Mouse (Mus musculus): Measurements from ENCODE around the gene Olfr1404. TPM values are rescaled to one million over a fixed set of nuclear protein-coding genes. Genes with fewer than 3 reads are reported as not detected.

Olfr1404 gene
- total RNA-seq, 1 experiment, result not detected

DNA sequence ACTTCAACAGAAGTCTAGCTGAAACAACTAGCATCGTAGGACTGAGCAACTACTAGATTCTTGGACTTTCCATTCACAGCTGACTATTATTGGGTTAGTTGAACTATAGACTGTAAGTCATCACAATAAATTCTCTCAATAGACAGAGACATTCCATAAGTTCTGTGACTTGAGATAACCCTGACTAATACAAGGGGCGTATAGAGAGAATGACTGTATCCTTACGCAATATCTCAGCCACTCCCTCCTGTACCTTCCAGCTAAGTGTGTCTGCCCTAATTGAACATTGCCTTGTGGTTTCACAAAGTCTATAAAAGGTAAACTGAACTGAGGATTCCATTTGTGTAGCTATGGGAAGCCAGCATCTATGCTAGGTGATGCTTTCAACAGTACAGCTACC lies 37.7 kb downstream of the Olfr1404 start:
- H3K9me3 ChIP-seq (ENCODE audit: control insufficient read depth, insufficient read depth, low read depth, low read length), result no peaks in the 10 kb centered on the region
- in situ Hi-C loops (cut with MboI; ENCODE audit: low sequenced_read_pairs in 2 of 2, unreplicated experiment in 2 of 2), result no loop called here
- no peaks in the 10 kb centered on the region for H3K36me3 ChIP-seq (ENCODE audit: control insufficient read depth, insufficient read depth, low read length, poor library complexity, severe bottlenecking)
- no peak overlapping the region for H3K27ac ChIP-seq (ENCODE audit: insufficient read depth, low read depth, low read length, poor library complexity, severe bottlenecking)
- no peak overlapping the region for H3K4me3 ChIP-seq (ENCODE audit: insufficient read depth in 1 of 2, low read depth in 1 of 2, low read length in 2 of 2, poor library complexity in 1 of 2, severe bottlenecking in 1 of 2)
- H3K9ac ChIP-seq (ENCODE audit: insufficient read depth, low read depth, low read length, poor library complexity, severe bottlenecking), result no peak overlapping the region
- DNase-seq (ENCODE audit: low read depth, low spot score), result no peak
- no peaks in the 10 kb centered on the region for H3K4me1 ChIP-seq (ENCODE audit: control insufficient read depth in 2 of 2, insufficient read depth in 2 of 2, low read length in 2 of 2, poor library complexity in 1 of 2)
- TF ChIP-seq ZC3H11A (IDR thresholded peaks at IDR 0.05; ENCODE audit: borderline replicate concordance, low read depth, low read length), result no peak
- no peak for TF ChIP-seq MAFK (IDR thresholded peaks at IDR 0.05; ENCODE audit: insufficient read depth, low read depth, low read length)
- no peak for TF ChIP-seq HCFC1 (IDR thresholded peaks at IDR 0.05; ENCODE audit: borderline replicate concordance, insufficient read depth, low read length)
- TF ChIP-seq CHD2 (IDR thresholded peaks at IDR 0.05; ENCODE audit: low read depth, low read length), result no peak
- TF ChIP-seq ZNF384 (IDR thresholded peaks at IDR 0.05; ENCODE audit: low read depth, low read length), result no peak

DNA sequence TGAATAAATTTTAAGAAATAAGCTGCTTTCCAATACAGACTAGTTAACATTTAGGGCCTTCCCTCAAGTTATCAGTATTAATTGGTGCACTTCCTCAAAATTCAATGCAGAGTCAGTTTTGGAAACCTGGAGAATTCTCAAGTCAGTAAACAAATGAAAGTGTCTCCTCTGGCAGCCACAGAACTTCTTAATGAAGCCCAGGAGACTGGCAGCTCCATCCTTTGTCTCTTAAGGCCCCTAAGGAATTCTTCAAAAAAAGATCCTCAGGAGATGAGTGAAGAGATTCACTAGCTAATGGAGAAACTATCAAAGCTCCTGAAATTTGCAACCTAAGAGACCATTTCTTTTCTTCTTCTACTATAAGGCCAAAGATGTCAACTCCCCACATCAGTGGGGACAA lies 53.5 kb downstream of the Olfr1404 start, which contains the start of gene Olfr418:
TSS of gene Olfr418 (plus strand) at position 301 of the 400 bp plus-strand sequence.
- TF ChIP-seq CHD2 (IDR thresholded peaks at IDR 0.05; ENCODE audit: low read depth, low read length) (no peak), HCFC1 (IDR thresholded peaks at IDR 0.05; ENCODE audit: borderline replicate concordance, insufficient read depth, low read length) (no peak), ZC3H11A (IDR thresholded peaks at IDR 0.05; ENCODE audit: borderline replicate concordance, low read depth, low read length) (no peak), MAFK (IDR thresholded peaks at IDR 0.05; ENCODE audit: insufficient read depth, low read depth, low read length) (no peak), ZNF384 (IDR thresholded peaks at IDR 0.05; ENCODE audit: low read depth, low read length) (no peak)
- Histone ChIP-seq H3K4me3 (ENCODE audit: insufficient read depth in 1 of 2, low read depth in 1 of 2, low read length in 2 of 2, poor library complexity in 1 of 2, severe bottlenecking in 1 of 2) (no peak within 1 kb of the TSS), H3K4me1 (ENCODE audit: control insufficient read depth in 2 of 2, insufficient read depth in 2 of 2, low read length in 2 of 2, poor library complexity in 1 of 2) (no peaks in the 10 kb centered on the region), H3K27ac (ENCODE audit: insufficient read depth, low read depth, low read length, poor library complexity, severe bottlenecking) (no peak within 1 kb of the TSS), H3K36me3 (ENCODE audit: control insufficient read depth, insufficient read depth, low read length, poor library complexity, severe bottlenecking) (no peaks in the 10 kb centered on the region), H3K9ac (ENCODE audit: insufficient read depth, low read depth, low read length, poor library complexity, severe bottlenecking) (no peak within 1 kb of the TSS), H3K9me3 (ENCODE audit: control insufficient read depth, insufficient read depth, low read depth, low read length) (no peaks in the 10 kb centered on the region)
- no peak for DNase-seq (ENCODE audit: low read depth, low spot score)
- in situ Hi-C loops (cut with MboI; ENCODE audit: low sequenced_read_pairs in 2 of 2, unreplicated experiment in 2 of 2), result no loop called here

Other genes with a start within 250 kb of the Olfr1404 start
- gene Olfr1408, start 75.0 kb upstream of the Olfr1404 start, total RNA-seq (2012; rRNA removed), result not detected in 2 replicates
- gene Olfr1406, start 21.8 kb upstream of the Olfr1404 start, total RNA-seq (2012; rRNA removed), result not detected in 2 replicates
- not detected in 2 replicates for gene Olfr218, start 14.6 kb upstream of the Olfr1404 start, total RNA-seq (2012; rRNA removed)
- not detected in 2 replicates for gene Fcer1a, start 14.8 kb downstream of the Olfr1404 start, total RNA-seq (2012; rRNA removed)
- not detected in 2 replicates for gene Olfr418, start 53.6 kb downstream of the Olfr1404 start, total RNA-seq (2012; rRNA removed)
- gene Mptx2, start 65.4 kb downstream of the Olfr1404 start, total RNA-seq (2012; rRNA removed), result not detected in 2 replicates
- gene Ackr1, start 121.4 kb downstream of the Olfr1404 start, total RNA-seq (2012; rRNA removed), result not detected in 2 replicates
- 17.0 and 26.0 TPM in 2 replicates for gene Aim2, start 138.5 kb downstream of the Olfr1404 start, total RNA-seq (2012; rRNA removed)
- 0.85 and 1.0 TPM in 2 replicates for gene Cadm3, start 155.3 kb downstream of the Olfr1404 start, total RNA-seq (2012; rRNA removed)